Mouse (Mus musculus): ENCODE results near the gene Auts2. TPM values are rescaled to one million over a fixed set of nuclear protein-coding genes. Genes with fewer than 3 reads are reported as not detected.
"Not testable (repeated sequence)": the region's sequence is repeated elsewhere in the genome, so short reads cannot be mapped to it uniquely, and the experiment has no call there.

Auts2 gene
- polyA plus RNA-seq (2016; fragmentation: Nextera tagmentation; extraction: Ambion mirVana): 73.6 TPM in 2 replicates

DNA sequence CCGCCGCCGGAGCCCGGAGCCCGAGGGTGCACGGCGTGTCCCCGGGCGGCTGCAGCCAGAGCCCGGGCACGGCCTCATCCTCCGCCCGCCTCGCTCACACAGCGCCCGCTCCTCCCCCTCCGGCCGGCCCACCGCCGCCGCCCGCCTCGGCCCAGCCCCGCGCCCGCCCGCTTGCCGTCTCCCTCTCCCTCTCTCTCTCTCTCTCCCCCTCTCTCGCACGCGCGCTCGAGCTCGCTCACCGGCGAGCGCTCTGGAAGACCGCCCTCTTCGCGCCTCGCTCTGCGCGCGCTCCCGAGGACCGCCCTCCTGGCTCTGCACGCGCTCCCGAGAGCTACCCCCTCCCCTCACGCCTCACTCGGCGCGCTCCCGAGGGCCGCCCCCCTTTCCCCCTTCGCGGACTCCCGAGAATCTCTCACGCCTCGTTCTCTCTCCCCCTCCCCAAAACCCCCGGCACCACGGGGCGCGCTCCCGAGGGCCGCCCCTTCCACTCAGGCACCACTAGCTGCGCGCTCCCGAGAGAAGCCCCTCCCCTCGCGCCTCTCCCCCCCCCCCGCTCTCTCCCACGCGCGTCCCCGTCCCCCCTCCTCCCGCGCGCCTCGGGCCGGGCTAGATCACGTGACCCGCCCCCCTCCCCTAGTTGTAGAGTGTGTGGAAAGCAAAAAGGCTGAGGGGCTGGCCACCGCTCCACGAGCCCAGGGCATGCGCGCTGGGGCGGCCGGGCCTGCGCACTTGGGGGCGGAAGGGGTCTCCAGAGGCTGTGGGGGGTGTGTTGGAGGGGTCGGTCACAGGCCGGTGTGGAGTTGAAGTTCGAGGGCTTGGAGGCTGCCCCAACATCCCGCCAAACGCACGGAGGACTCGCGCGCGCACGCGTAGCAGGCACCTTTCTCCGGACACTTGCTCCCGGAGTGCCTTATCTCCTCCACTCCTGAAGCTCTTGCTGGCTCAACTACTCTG lies at the start of gene Auts2:
TSS of gene Auts2 (minus strand) at position 227 of the 954 bp plus-strand sequence.
- Histone ChIP-seq H3K9me3 (no peaks in the 10 kb centered on the region), H3K27ac (peak within 1 kb of the TSS; percentile 93), H3K4me3 (peak within 1 kb of the TSS; percentile 86), H3K4me1 (peaks cover 22% of the 10 kb centered on the region), H3K9ac (peak within 1 kb of the TSS; percentile 85), H3K27me3 (no peaks in the 10 kb centered on the region), H3K36me3 (no peaks in the 10 kb centered on the region), H3K4me2 (replicated peaks) (peak within 1 kb of the TSS; percentile 67)
- 2% methylated on average over 91 of the region's 105 CpGs for WGBS
- peak; percentile 92 for ATAC-seq (ENCODE audit: insufficient number of reproducible peaks, insufficient read depth, low FRiP score, low TSS enrichment)

GRCm38 (mm10) chr5:132591721-132592695 lies 48.9 kb upstream of the Auts2 start:
- Histone ChIP-seq H3K4me1 (no peaks in the 10 kb centered on the region), H3K9me3 (no peaks in the 10 kb centered on the region), H3K36me3 (no peaks in the 10 kb centered on the region), H3K27me3 (peaks cover 3% of the 10 kb centered on the region; the same call in 1 of the 2 replicates), H3K27ac (no peak overlapping the region), H3K4me3 (no peak overlapping the region), H3K9ac (no peak overlapping the region), H3K4me2 (replicated peaks) (no peak overlapping the region)
- no peak for ATAC-seq (ENCODE audit: insufficient number of reproducible peaks, insufficient read depth, low FRiP score, low TSS enrichment)
- WGBS: 79% methylated on average over 24 of the region's 24 CpGs

DNA sequence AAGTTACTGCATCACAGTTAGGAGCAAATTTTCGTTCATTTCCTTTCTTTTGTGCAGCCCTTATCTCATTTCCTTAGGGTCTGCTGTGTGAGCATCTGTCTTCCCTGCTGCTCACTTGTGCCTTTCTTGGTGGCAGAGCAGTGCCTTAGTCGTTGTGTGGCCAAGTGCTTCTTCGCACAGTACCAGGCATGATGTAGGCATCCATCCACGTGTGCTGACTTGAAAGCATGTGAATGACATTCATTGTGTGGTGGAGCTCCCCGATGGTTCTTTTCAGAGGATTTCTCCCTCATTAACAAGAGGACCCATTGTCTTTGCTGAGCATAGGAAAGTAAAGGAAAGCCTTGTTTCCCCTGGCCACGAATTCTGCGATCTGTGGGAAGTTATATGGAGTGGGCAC lies 36.6 kb upstream of the Auts2 start:
- Histone ChIP-seq H3K27ac (no peak overlapping the region), H3K4me2 (replicated peaks) (no peak overlapping the region), H3K4me3 (no peak overlapping the region), H3K36me3 (no peaks in the 10 kb centered on the region), H3K9me3 (no peaks in the 10 kb centered on the region), H3K9ac (no peak overlapping the region), H3K27me3 (no peaks in the 10 kb centered on the region), H3K4me1 (no peaks in the 10 kb centered on the region)
- ATAC-seq (ENCODE audit: insufficient number of reproducible peaks, insufficient read depth, low FRiP score, low TSS enrichment): no peak
- WGBS: 24% methylated on average over 7 of the region's 7 CpGs

GRCm38 (mm10) chr5:132560771-132561170 lies 17.6 kb upstream of the Auts2 start:
- not testable (repeated sequence) for ATAC-seq (ENCODE audit: insufficient number of reproducible peaks, insufficient read depth, low FRiP score, low TSS enrichment); H3K9ac ChIP-seq; H3K4me1 ChIP-seq; H3K4me2 ChIP-seq (replicated peaks); H3K9me3 ChIP-seq; H3K27ac ChIP-seq; H3K27me3 ChIP-seq; H3K4me3 ChIP-seq; H3K36me3 ChIP-seq
- WGBS: 72% methylated on average over 6 of the region's 6 CpGs

GRCm38 (mm10) chr5:132545761-132546160 lies 2.6 kb upstream of the Auts2 start:
- Histone ChIP-seq H3K36me3 (no peaks in the 10 kb centered on the region), H3K4me2 (replicated peaks) (no peak overlapping the region), H3K9me3 (no peaks in the 10 kb centered on the region), H3K27me3 (no peaks in the 10 kb centered on the region), H3K4me1 (peaks cover 7% of the 10 kb centered on the region; the same call in 1 of the 2 replicates), H3K4me3 (no peak overlapping the region), H3K27ac (no peak overlapping the region), H3K9ac (no peak overlapping the region)
- WGBS: 70% methylated on average over 1 of the region's 1 CpGs
- ATAC-seq (ENCODE audit: insufficient number of reproducible peaks, insufficient read depth, low FRiP score, low TSS enrichment): no peak

- Histone ChIP-seq H3K27ac (no peak overlapping the region), H3K36me3 (no peaks in the 10 kb centered on the region), H3K9me3 (no peaks in the 10 kb centered on the region), H3K27me3 (no peaks in the 10 kb centered on the region), H3K9ac (peak overlapping the region; percentile 85; the same call in 1 of the 2 replicates), H3K4me3 (peak overlapping the region; percentile 86), H3K4me1 (peaks cover 18% of the 10 kb centered on the region), H3K4me2 (replicated peaks) (peak overlapping the region; percentile 67)
- WGBS: 4% methylated on average over 26 of the region's 26 CpGs
- ATAC-seq (ENCODE audit: insufficient number of reproducible peaks, insufficient read depth, low FRiP score, low TSS enrichment): no peak
Measured at GRCm38 (mm10) chr5:132544176-132544995, 1.2 kb upstream of the Auts2 start.

DNA sequence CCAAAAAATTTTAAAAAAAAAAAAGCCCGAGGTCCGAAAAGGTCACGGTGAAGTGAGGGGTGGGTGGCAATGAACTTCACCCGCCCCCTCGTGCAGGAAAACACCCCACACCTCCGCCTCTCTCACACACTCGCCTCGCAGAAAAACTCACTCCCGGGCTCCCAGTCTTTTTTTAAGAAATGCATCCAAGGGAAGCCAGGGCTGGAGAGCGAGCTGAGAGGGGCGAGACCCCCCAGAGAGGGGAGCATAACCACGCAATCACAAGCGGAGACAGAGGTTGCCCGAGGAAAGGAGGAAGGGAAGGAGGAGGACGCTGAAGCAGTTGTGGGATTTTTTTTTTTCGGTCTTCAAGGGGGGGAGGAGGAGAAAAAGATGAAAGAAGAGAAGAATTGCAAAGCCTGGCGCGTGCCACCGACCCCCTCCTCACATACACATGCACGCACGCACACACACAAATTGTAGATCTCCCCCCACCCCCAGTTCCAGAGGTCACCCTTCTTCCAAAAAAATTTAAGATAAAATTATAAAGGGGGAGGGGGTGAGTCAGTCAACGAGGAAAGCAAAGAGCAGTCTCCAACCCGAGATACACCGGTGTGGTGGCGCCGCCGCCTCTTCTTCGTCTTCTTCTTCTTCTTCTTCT lies 643 bp downstream of the Auts2 start:
- H3K9ac ChIP-seq: peak overlapping the region; percentile 85
- no peaks in the 10 kb centered on the region for H3K9me3 ChIP-seq
- under 1% methylated on average over 28 of the region's 28 CpGs for WGBS
- ATAC-seq (ENCODE audit: insufficient number of reproducible peaks, insufficient read depth, low FRiP score, low TSS enrichment): no peak
- peak overlapping the region; percentile 67 for H3K4me2 ChIP-seq (replicated peaks)
- peak overlapping the region; percentile 93 for H3K27ac ChIP-seq
- peaks cover 22% of the 10 kb centered on the region for H3K4me1 ChIP-seq
- no peaks in the 10 kb centered on the region for H3K27me3 ChIP-seq
- no peaks in the 10 kb centered on the region for H3K36me3 ChIP-seq
- peak overlapping the region; percentile 86 for H3K4me3 ChIP-seq

DNA sequence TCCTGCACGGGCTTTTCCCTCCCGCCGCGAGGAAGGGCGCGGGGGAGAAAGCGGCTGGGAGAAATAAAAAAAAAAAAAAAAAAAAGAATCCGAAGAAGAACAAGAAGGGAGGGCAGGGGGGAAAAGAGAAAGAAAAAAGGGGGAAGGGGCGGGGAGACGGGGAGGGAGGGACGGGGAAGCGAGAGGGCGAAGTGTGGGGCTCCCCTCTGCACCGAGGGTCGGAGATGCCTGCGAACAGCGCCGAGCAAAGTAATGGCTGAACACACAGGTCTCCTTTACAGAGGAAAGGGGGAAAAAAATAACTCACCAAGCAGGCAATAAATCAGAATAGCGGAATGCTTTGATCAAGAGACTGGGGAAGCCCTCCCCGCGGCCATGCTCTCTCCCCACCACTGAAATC lies 1.2 kb downstream of the Auts2 start:
- H3K9me3 ChIP-seq: no peaks in the 10 kb centered on the region
- no peaks in the 10 kb centered on the region for H3K27me3 ChIP-seq
- peaks cover 22% of the 10 kb centered on the region for H3K4me1 ChIP-seq
- peak overlapping the region; percentile 93 for H3K27ac ChIP-seq
- H3K9ac ChIP-seq: peak overlapping the region; percentile 85
- no peak for ATAC-seq (ENCODE audit: insufficient number of reproducible peaks, insufficient read depth, low FRiP score, low TSS enrichment)
- no peaks in the 10 kb centered on the region for H3K36me3 ChIP-seq
- WGBS: 2% methylated on average over 16 of the region's 21 CpGs
- peak overlapping the region; percentile 67 for H3K4me2 ChIP-seq (replicated peaks)
- H3K4me3 ChIP-seq: peak overlapping the region; percentile 86

GRCm38 (mm10) chr5:132541371-132541931 lies 1.7 kb downstream of the Auts2 start:
- Histone ChIP-seq H3K4me1 (peaks cover 22% of the 10 kb centered on the region), H3K9me3 (no peaks in the 10 kb centered on the region), H3K9ac (peak overlapping the region; percentile 85), H3K27ac (peak overlapping the region; percentile 93), H3K36me3 (no peaks in the 10 kb centered on the region), H3K4me3 (peak overlapping the region; percentile 86), H3K27me3 (no peaks in the 10 kb centered on the region), H3K4me2 (replicated peaks) (peak overlapping the region; percentile 67)
- ATAC-seq (ENCODE audit: insufficient number of reproducible peaks, insufficient read depth, low FRiP score, low TSS enrichment): no peak
- whole genome bisulfite sequencing: under 1% methylated on average over 46 of the region's 46 CpGs

- H3K9me3 ChIP-seq: no peaks in the 10 kb centered on the region
- H3K4me3 ChIP-seq: peak overlapping the region; percentile 86
- peak overlapping the region; percentile 93 for H3K27ac ChIP-seq
- no peaks in the 10 kb centered on the region for H3K27me3 ChIP-seq
- no peak for ATAC-seq (ENCODE audit: insufficient number of reproducible peaks, insufficient read depth, low FRiP score, low TSS enrichment)
- peaks cover 22% of the 10 kb centered on the region for H3K4me1 ChIP-seq
- H3K9ac ChIP-seq: peak overlapping the region; percentile 85
- no peaks in the 10 kb centered on the region for H3K36me3 ChIP-seq
- WGBS: under 1% methylated on average over 6 of the region's 7 CpGs
- peak overlapping the region; percentile 67 for H3K4me2 ChIP-seq (replicated peaks)
Measured at GRCm38 (mm10) chr5:132540841-132541311, 2.3 kb downstream of the Auts2 start.
